Comparison of ENCODE assay signal across 8 mouse cellular contexts in the genomic region with DNA sequence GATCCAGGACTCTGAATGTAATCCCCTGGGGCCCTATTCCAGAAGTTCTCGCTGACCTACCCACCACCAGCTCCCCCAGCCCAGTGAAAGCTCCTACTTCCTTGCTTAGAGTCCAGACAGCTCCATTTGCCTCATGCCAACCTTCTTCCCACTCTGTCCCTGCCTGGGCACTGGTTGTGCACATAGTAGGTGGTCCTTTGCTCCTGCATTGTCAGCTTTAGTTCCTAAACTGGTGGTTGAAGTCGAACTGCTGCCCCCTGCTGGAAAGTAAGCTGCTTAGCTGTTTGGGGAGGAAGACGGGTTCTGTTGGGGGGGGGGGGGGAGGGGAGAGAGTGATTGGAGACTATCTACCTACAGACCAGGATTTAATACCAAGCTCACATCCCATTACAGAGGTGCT. TPM values are rescaled to one million over a fixed set of nuclear protein-coding genes. Genes with fewer than 3 reads are reported as not detected.
DNase-seq lines count a peak whose midpoint lies in the region; ATAC-seq and TF ChIP-seq lines count a peak whose summit lies in the region.
"Had no signal": no experiment of that assay in that cellular context is flagged by ENCODE, and none has a peak within 500 bp of the region (broad histone marks: within the 10 kb centered on the region; RNA-seq: fewer than 3 reads in every experiment).

No protein-coding gene starts in this region.

- H3K9ac ChIP-seq in intestine, postnatal 0 days (ENCODE audit: low read depth, low read length) = no peak overlapping the region
- no peak overlapping the region for H3K9ac ChIP-seq in intestine, embryonic 15.5 days
- no peak overlapping the region for H3K9ac ChIP-seq in ES-Bruce4 (ENCODE audit: low read depth, poor library complexity, severe bottlenecking)
- H3K9ac ChIP-seq in midbrain, embryonic 16.5 days (ENCODE audit: low read depth, low read length) = no peak overlapping the region
- H3K9ac ChIP-seq: liver, embryonic 13.5 days had no signal

- no peaks in the 10 kb centered on the region for H3K36me3 ChIP-seq in intestine, postnatal 0 days (ENCODE audit: control insufficient read depth, insufficient read depth)
- H3K36me3 ChIP-seq in intestine, embryonic 15.5 days = no peaks in the 10 kb centered on the region
- no peaks in the 10 kb centered on the region for H3K36me3 ChIP-seq in ES-Bruce4 (ENCODE audit: control insufficient read depth, insufficient read depth, low read length, poor library complexity, severe bottlenecking)
- no peaks in the 10 kb centered on the region for H3K36me3 ChIP-seq in midbrain, embryonic 16.5 days (ENCODE audit: control insufficient read depth, insufficient read depth, low read length)
- H3K36me3 ChIP-seq: liver, embryonic 13.5 days had no signal

- H3K4me3 ChIP-seq in intestine, postnatal 0 days (ENCODE audit: low read depth, low read length) = no peak overlapping the region
- H3K4me3 ChIP-seq in intestine, embryonic 15.5 days (replicated peaks) = no peak overlapping the region
- H3K4me3 ChIP-seq in ES-Bruce4 (ENCODE audit: low read depth, low read length) = no peak overlapping the region
- H3K4me3 ChIP-seq in midbrain, embryonic 16.5 days (ENCODE audit: low read depth, low read length) = no peak overlapping the region
- H3K4me3 ChIP-seq: liver, embryonic 13.5 days had no signal

- DNase-seq in A20 (ENCODE audit: low read depth, low spot score) = peak; percentile 76
- DNase-seq in induced T-regulatory cell, adult 2 months (ENCODE audit: low read depth) = peak; percentile 70
- DNase-seq: liver, embryonic 13.5 days had no signal

- no peak overlapping the region for H3K27ac ChIP-seq in intestine, postnatal 0 days (ENCODE audit: low read depth, low read length)
- no peak overlapping the region for H3K27ac ChIP-seq in intestine, embryonic 15.5 days
- no peak overlapping the region for H3K27ac ChIP-seq in ES-Bruce4 (ENCODE audit: insufficient read depth, low read length)
- H3K27ac ChIP-seq in midbrain, embryonic 16.5 days (ENCODE audit: low read length) = no peak overlapping the region
- H3K27ac ChIP-seq: liver, embryonic 13.5 days had no signal

- no peaks in the 10 kb centered on the region for H3K27me3 ChIP-seq in intestine, postnatal 0 days (replicated peaks; ENCODE audit: control insufficient read depth, insufficient read depth, low read length)
- peaks cover 6% of the 10 kb centered on the region; the same call in 1 of the 2 replicates for H3K27me3 ChIP-seq in intestine, embryonic 15.5 days (replicated peaks)
- no peaks in the 10 kb centered on the region for H3K27me3 ChIP-seq in ES-Bruce4 (ENCODE audit: control insufficient read depth, insufficient read depth, low read length, poor library complexity, severe bottlenecking)
- H3K27me3 ChIP-seq in midbrain, embryonic 16.5 days (ENCODE audit: control insufficient read depth, insufficient read depth, low read depth, low read length) = no peaks in the 10 kb centered on the region; the same call in 1 of the 2 replicates

- no peak overlapping the region for H3K4me2 ChIP-seq in intestine, postnatal 0 days (replicated peaks; ENCODE audit: low read depth)
- H3K4me2 ChIP-seq in intestine, embryonic 15.5 days (replicated peaks) = no peak overlapping the region
- no peak overlapping the region for H3K4me2 ChIP-seq in midbrain, embryonic 16.5 days (ENCODE audit: low read length)
- H3K4me2 ChIP-seq: liver, embryonic 13.5 days had no signal

- 37% methylated on average over 3 of the region's 3 CpGs for WGBS in intestine, postnatal 0 days
- 51% methylated on average over 3 of the region's 3 CpGs for WGBS in intestine, embryonic 15.5 days
- 35% methylated on average over 3 of the region's 3 CpGs for WGBS in midbrain, embryonic 16.5 days

- TF ChIP-seq EP300 in ES-Bruce4 (IDR thresholded peaks at IDR 0.05; ENCODE audit: insufficient read depth, low read depth, low read length) = no peak

- peak; percentile 64 for TF ChIP-seq CTCF in intestine, postnatal 0 days (IDR thresholded peaks at IDR 0.05; ENCODE audit: low read depth)
- peak; percentile 34 for TF ChIP-seq CTCF in ES-Bruce4 (IDR thresholded peaks at IDR 0.05; ENCODE audit: low read depth, low read length)

- no peak for TF ChIP-seq POLR2A in ES-Bruce4 (IDR thresholded peaks at IDR 0.05; ENCODE audit: insufficient read depth, low read length)

- ATAC-seq in intestine, postnatal 0 days = no peak
- no peak for ATAC-seq in intestine, embryonic 15.5 days
- ATAC-seq in megakaryocyte, adult 5-6 weeks (ENCODE audit: poor library complexity, severe bottlenecking) = no peak
- no peak for ATAC-seq in midbrain, embryonic 16.5 days

- no peaks in the 10 kb centered on the region for H3K9me3 ChIP-seq in intestine, postnatal 0 days (ENCODE audit: control insufficient read depth)
- no peaks in the 10 kb centered on the region for H3K9me3 ChIP-seq in intestine, embryonic 15.5 days
- no peaks in the 10 kb centered on the region for H3K9me3 ChIP-seq in ES-Bruce4 (replicated peaks; ENCODE audit: control insufficient read depth, insufficient read depth, low read length, poor library complexity, severe bottlenecking)
- H3K9me3 ChIP-seq in midbrain, embryonic 16.5 days (replicated peaks; ENCODE audit: control insufficient read depth, low read length, poor library complexity, severe bottlenecking) = no peaks in the 10 kb centered on the region
- H3K9me3 ChIP-seq: liver, embryonic 13.5 days had no signal

- H3K4me1 ChIP-seq in intestine, postnatal 0 days (replicated peaks; ENCODE audit: control insufficient read depth, insufficient read depth, low read length) = no peaks in the 10 kb centered on the region
- no peaks in the 10 kb centered on the region for H3K4me1 ChIP-seq in intestine, embryonic 15.5 days (replicated peaks)
- no peaks in the 10 kb centered on the region for H3K4me1 ChIP-seq in ES-Bruce4 (ENCODE audit: control insufficient read depth, insufficient read depth, low read length)
- no peaks in the 10 kb centered on the region for H3K4me1 ChIP-seq in midbrain, embryonic 16.5 days (ENCODE audit: control insufficient read depth, insufficient read depth, low read length)
- H3K4me1 ChIP-seq: liver, embryonic 13.5 days had no signal

RNA-seq across cellular contexts. Expression of a gene that starts 2.4 kb away (rescaled TPM):
- polyA plus RNA-seq in intestine, postnatal 0 days (2015; fragmentation: Nextera tagmentation; extraction: Ambion mirVana) = 0.44 TPM in 1 of 2 replicates, not detected in the other
- not detected in 2 replicates for polyA plus RNA-seq in intestine, embryonic 15.5 days (2015; fragmentation: Nextera tagmentation; extraction: Ambion mirVana)
- not detected in 2 replicates for polyA plus RNA-seq in ES-Bruce4 (2011; ENCODE audit: insufficient read depth, insufficient read length, low read depth, missing spikeins)
- total RNA-seq in megakaryocyte, adult 5-6 weeks (2015) = not detected in 2 replicates
- total RNA-seq in megakaryocyte, adult 5-6 weeks (2017) = not detected in 2 replicates
- polyA plus RNA-seq in midbrain, embryonic 16.5 days (2015; fragmentation: Nextera tagmentation; extraction: Ambion mirVana) = not detected in 2 replicates
- polyA plus RNA-seq: liver, embryonic 13.5 days had no signal

RNA-seq across cellular contexts. Expression of a gene that starts 9.2 kb away (rescaled TPM):
- 0.07 and 0.21 TPM in 2 replicates for polyA plus RNA-seq in intestine, postnatal 0 days (2015; fragmentation: Nextera tagmentation; extraction: Ambion mirVana)
- polyA plus RNA-seq in intestine, embryonic 15.5 days (2015; fragmentation: Nextera tagmentation; extraction: Ambion mirVana) = 0.15 and 0.29 TPM in 2 replicates
- 0.22 and 0.24 TPM in 2 replicates for polyA plus RNA-seq in ES-Bruce4 (2011; ENCODE audit: insufficient read depth, insufficient read length, low read depth, missing spikeins)
- total RNA-seq in megakaryocyte, adult 5-6 weeks (2015) = not detected in 2 replicates
- not detected in 2 replicates for total RNA-seq in megakaryocyte, adult 5-6 weeks (2017)
- 1.9 and 3.9 TPM in 2 replicates for polyA plus RNA-seq in midbrain, embryonic 16.5 days (2015; fragmentation: Nextera tagmentation; extraction: Ambion mirVana)
- polyA plus RNA-seq: liver, embryonic 13.5 days had no signal

RNA-seq across cellular contexts. Expression of a gene that starts 10.3 kb away (rescaled TPM):
- not detected in 2 replicates for polyA plus RNA-seq in intestine, postnatal 0 days (2015; fragmentation: Nextera tagmentation; extraction: Ambion mirVana)
- not detected in 2 replicates for polyA plus RNA-seq in intestine, embryonic 15.5 days (2015; fragmentation: Nextera tagmentation; extraction: Ambion mirVana)
- not detected in 2 replicates for polyA plus RNA-seq in ES-Bruce4 (2011; ENCODE audit: insufficient read depth, insufficient read length, low read depth, missing spikeins)
- not detected in 2 replicates for total RNA-seq in megakaryocyte, adult 5-6 weeks (2015)
- not detected in 2 replicates for total RNA-seq in megakaryocyte, adult 5-6 weeks (2017)
- polyA plus RNA-seq in midbrain, embryonic 16.5 days (2015; fragmentation: Nextera tagmentation; extraction: Ambion mirVana) = not detected in 2 replicates
- polyA plus RNA-seq: liver, embryonic 13.5 days had no signal

RNA-seq across cellular contexts. Expression of a gene that starts 19.8 kb away (rescaled TPM):
- not detected in 2 replicates for polyA plus RNA-seq in intestine, postnatal 0 days (2015; fragmentation: Nextera tagmentation; extraction: Ambion mirVana)
- polyA plus RNA-seq in intestine, embryonic 15.5 days (2015; fragmentation: Nextera tagmentation; extraction: Ambion mirVana) = not detected in 2 replicates
- not detected in 2 replicates for polyA plus RNA-seq in ES-Bruce4 (2011; ENCODE audit: insufficient read depth, insufficient read length, low read depth, missing spikeins)
- not detected in 2 replicates for total RNA-seq in megakaryocyte, adult 5-6 weeks (2015)
- not detected in 2 replicates for total RNA-seq in megakaryocyte, adult 5-6 weeks (2017)
- polyA plus RNA-seq in midbrain, embryonic 16.5 days (2015; fragmentation: Nextera tagmentation; extraction: Ambion mirVana) = not detected in 2 replicates
- polyA plus RNA-seq: liver, embryonic 13.5 days had no signal

RNA-seq across cellular contexts. Expression of a gene that starts 41.3 kb away (rescaled TPM):
- polyA plus RNA-seq in intestine, postnatal 0 days (2015; fragmentation: Nextera tagmentation; extraction: Ambion mirVana) = 1.3 and 2.6 TPM in 2 replicates
- 27.0 and 32.1 TPM in 2 replicates for polyA plus RNA-seq in intestine, embryonic 15.5 days (2015; fragmentation: Nextera tagmentation; extraction: Ambion mirVana)
- not detected in 2 replicates for polyA plus RNA-seq in ES-Bruce4 (2011; ENCODE audit: insufficient read depth, insufficient read length, low read depth, missing spikeins)
- total RNA-seq in megakaryocyte, adult 5-6 weeks (2015) = not detected in 2 replicates
- total RNA-seq in megakaryocyte, adult 5-6 weeks (2017) = not detected in 2 replicates
- not detected in 2 replicates for polyA plus RNA-seq in midbrain, embryonic 16.5 days (2015; fragmentation: Nextera tagmentation; extraction: Ambion mirVana)
- polyA plus RNA-seq: liver, embryonic 13.5 days had no signal
